Mouse (Mus musculus): ENCODE measurements around the gene Pklr. TPM values are rescaled to one million over a fixed set of nuclear protein-coding genes. Genes with fewer than 3 reads are reported as not detected.

The Pklr gene
- total and polyA plus RNA-seq, 3 experiments, result 22.9 to 80.3 (median 36.9) TPM

DNA sequence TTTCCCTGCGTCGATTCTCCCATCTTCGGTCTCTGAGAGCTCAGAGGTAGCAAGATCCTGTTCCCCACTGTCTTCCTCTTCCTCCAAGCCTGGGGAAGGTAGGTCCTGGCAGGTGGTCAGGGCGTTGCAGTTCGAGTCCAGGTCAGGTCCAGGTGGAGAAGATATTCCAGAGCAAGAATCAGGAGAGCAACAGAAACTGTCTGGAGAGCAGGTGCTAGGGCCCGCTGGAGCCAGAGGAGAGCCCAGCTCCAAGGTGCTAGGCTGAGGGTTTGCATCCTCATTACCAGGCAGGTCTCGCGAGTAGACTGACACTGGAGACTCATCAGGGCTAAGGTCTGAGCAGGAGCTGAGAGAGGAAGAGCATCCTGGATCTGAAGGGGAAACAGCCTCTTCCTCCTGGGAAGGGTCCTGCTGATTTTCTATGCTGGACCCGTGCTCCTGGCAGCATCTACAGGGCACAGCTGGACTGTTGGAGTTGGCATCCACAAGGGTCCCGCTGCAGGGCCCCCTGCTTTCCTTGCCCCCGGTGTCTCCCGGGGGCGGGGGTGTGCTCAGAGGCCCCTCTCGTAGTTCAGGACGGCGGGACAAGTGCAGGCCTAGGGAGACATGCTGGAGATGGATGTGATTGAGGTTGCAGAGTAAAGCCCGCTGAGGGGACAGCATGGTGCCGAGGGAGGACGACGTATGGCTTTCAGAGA lies 44.0 kb upstream of the Pklr start:
- no peak for TF ChIP-seq TAL1 (conservative IDR thresholded peaks at IDR 0.05; ENCODE audit: low read depth, low read length)
- no peak for TF ChIP-seq GATA2 (IDR thresholded peaks at IDR 0.05; ENCODE audit: borderline replicate concordance, low read depth, low read length)
- TF ChIP-seq POLR2AphosphoS5 (IDR thresholded peaks at IDR 0.05; ENCODE audit: insufficient replicate concordance, low read depth, low read length), result no peak
- no peak for DNase-seq (ENCODE audit: low spot score)
- no peak for ATAC-seq (ENCODE audit: extremely low read depth, insufficient number of reproducible peaks, low FRiP score, poor library complexity, severe bottlenecking)
- H3K27me3 ChIP-seq (ENCODE audit: insufficient read depth, low read length), result peaks cover 14% of the 10 kb centered on the region
- no peaks in the 10 kb centered on the region for H3K9me3 ChIP-seq (replicated peaks)
- H3K4me3 ChIP-seq (ENCODE audit: low read depth, low read length), result no peak overlapping the region; the same call in 1 of the 2 replicates
- peaks cover 60% of the 10 kb centered on the region for H3K36me3 ChIP-seq (replicated peaks)
- H3K4me1 ChIP-seq (ENCODE audit: insufficient read depth, low read depth, low read length), result peaks cover 97% of the 10 kb centered on the region

DNA sequence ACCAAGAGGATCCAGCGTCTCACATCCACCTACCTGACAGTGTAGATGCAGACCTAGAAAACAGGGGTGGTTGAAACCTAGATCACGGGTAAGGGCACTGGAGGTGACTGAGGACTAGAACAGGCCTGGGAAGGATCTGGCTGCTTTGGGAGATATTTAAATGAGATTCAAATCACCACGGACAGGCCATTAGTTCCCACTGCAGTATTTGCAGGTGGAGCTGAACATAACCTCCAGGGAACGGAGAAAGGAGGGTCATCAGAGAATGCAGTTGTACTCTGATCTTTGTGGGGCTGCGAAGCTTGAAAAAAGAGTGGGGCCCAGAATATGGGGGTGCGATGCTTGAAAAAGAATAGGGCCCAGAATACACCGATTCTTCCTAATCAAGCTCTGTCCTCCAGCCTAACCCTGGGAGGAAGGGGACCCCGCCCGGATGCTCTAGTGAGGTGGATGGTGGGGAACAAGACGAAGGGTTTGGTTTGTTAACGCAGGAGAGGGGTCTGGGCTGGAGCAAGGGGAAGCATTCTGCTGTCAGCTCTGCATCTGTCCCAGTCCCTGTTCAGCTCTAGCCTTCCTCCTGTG lies 43.3 kb upstream of the Pklr start:
- peaks cover 63% of the 10 kb centered on the region for H3K36me3 ChIP-seq (replicated peaks)
- H3K4me1 ChIP-seq (ENCODE audit: insufficient read depth, low read depth, low read length), result peaks cover 97% of the 10 kb centered on the region
- H3K27me3 ChIP-seq (ENCODE audit: insufficient read depth, low read length), result peaks cover 14% of the 10 kb centered on the region
- ATAC-seq (ENCODE audit: extremely low read depth, insufficient number of reproducible peaks, low FRiP score, poor library complexity, severe bottlenecking) (no peak), DNase-seq (ENCODE audit: low spot score) (no peak)
- no peaks in the 10 kb centered on the region for H3K9me3 ChIP-seq (replicated peaks)
- TF ChIP-seq POLR2AphosphoS5 (IDR thresholded peaks at IDR 0.05; ENCODE audit: insufficient replicate concordance, low read depth, low read length) (no peak; the same call in 1 of the 2 replicates), GATA2 (IDR thresholded peaks at IDR 0.05; ENCODE audit: borderline replicate concordance, low read depth, low read length) (no peak), GATA1 (IDR thresholded peaks at IDR 0.05; ENCODE audit: borderline replicate concordance, low read length) (no peak), CTCF (IDR thresholded peaks at IDR 0.05; ENCODE audit: low read depth, low read length) (no peak), TAL1 (conservative IDR thresholded peaks at IDR 0.05; ENCODE audit: low read depth, low read length) (no peak)
- no peak overlapping the region for H3K4me3 ChIP-seq (ENCODE audit: low read depth, low read length)

DNA sequence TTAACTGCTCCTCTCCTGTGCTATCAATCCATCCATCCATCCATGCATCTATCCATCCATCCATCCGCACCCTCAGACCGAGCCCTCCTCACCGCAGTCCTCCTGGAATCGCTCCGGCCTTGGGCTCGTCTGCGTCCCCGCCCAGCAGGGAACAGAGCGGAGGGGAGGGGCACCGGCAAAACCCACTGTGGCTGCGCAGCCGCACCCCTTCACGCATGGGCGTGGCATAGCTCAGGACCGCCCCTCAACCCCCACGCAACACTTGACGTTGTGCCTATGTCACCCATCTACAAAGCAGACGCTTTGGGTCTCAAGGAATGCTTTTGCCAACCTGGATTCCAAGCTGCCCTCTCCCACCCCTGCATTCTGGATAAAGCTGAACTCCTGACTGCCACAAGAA lies 42.8 kb upstream of the Pklr start, which contains the start of gene Rusc1:
Rusc1 (minus strand) TSS at position 137 of the 400 bp plus-strand sequence.
- peaks cover 14% of the 10 kb centered on the region for H3K27me3 ChIP-seq (ENCODE audit: insufficient read depth, low read length)
- H3K36me3 ChIP-seq (replicated peaks), result peaks cover 63% of the 10 kb centered on the region
- ATAC-seq (ENCODE audit: extremely low read depth, insufficient number of reproducible peaks, low FRiP score, poor library complexity, severe bottlenecking) (no peak), DNase-seq (ENCODE audit: low spot score) (peak; percentile 41)
- H3K4me1 ChIP-seq (ENCODE audit: insufficient read depth, low read depth, low read length), result peaks cover 97% of the 10 kb centered on the region
- TF ChIP-seq POLR2AphosphoS5 (IDR thresholded peaks at IDR 0.05; ENCODE audit: insufficient replicate concordance, low read depth, low read length), result peak; percentile 13; the same call in 1 of the 2 replicates
- no peak for TF ChIP-seq TAL1 (conservative IDR thresholded peaks at IDR 0.05; ENCODE audit: low read depth, low read length)
- H3K9me3 ChIP-seq (replicated peaks), result no peaks in the 10 kb centered on the region
- peak within 1 kb of the TSS; percentile 7; the same call in 1 of the 2 replicates for H3K4me3 ChIP-seq (ENCODE audit: low read depth, low read length)

DNA sequence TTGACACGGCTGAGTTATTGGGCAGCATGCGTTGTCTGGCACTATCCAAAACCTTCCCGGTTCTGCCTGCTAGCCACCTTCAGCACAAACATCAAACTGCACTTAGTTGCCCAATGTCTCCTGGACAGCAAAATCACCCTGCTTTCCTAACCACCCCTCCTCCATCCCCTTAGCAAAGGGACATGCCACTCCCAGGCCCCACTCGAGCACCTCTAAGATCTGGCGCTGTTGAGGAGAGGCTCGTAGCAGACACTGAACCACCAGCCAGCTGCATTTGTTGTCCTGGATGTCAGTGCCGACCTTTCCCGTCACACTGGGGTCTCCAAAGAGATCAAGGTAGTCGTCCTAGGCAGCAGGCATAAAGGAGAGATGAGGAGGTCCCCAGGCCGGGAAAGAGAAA lies 41.9 kb upstream of the Pklr start:
- TF ChIP-seq GATA2 (IDR thresholded peaks at IDR 0.05; ENCODE audit: borderline replicate concordance, low read depth, low read length), result no peak
- TF ChIP-seq TAL1 (conservative IDR thresholded peaks at IDR 0.05; ENCODE audit: low read depth, low read length), result no peak
- TF ChIP-seq POLR2AphosphoS5 (IDR thresholded peaks at IDR 0.05; ENCODE audit: insufficient replicate concordance, low read depth, low read length), result no peak
- TF ChIP-seq GATA1 (IDR thresholded peaks at IDR 0.05; ENCODE audit: borderline replicate concordance, low read length), result no peak
- TF ChIP-seq CTCF (IDR thresholded peaks at IDR 0.05; ENCODE audit: low read depth, low read length), result no peak
- ATAC-seq (ENCODE audit: extremely low read depth, insufficient number of reproducible peaks, low FRiP score, poor library complexity, severe bottlenecking), result no peak
- peaks cover 14% of the 10 kb centered on the region for H3K27me3 ChIP-seq (ENCODE audit: insufficient read depth, low read length)
- DNase-seq (ENCODE audit: low spot score), result no peak
- H3K9me3 ChIP-seq (replicated peaks), result no peaks in the 10 kb centered on the region
- no peak overlapping the region for H3K4me3 ChIP-seq (ENCODE audit: low read depth, low read length)
- peaks cover 63% of the 10 kb centered on the region for H3K36me3 ChIP-seq (replicated peaks)
- peaks cover 96% of the 10 kb centered on the region for H3K4me1 ChIP-seq (ENCODE audit: insufficient read depth, low read depth, low read length)

DNA sequence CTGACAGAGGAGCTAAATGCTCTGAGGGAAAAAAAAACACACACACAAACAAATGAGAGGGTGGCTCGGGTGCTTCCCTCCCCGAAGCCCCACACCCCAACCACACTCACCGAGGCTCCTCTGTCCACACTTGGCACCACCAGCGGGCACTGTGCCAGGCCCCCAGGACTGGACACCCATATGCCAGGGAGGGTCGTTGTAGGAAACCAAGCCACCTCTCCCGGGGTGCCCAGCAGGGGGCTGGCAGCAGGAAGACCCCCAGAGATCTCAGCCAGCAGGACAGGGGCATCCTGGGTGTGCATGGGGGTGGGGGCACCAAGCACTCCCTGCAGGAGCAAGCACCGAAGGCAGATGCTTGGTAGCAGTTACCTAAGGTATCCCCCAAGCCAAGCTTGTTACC lies 35.1 kb upstream of the Pklr start, which contains the start of gene Gm43738:
Gm43738 (minus strand) TSS at position 289 of the 400 bp plus-strand sequence.
- Histone ChIP-seq H3K4me1 (ENCODE audit: insufficient read depth, low read depth, low read length) (peaks cover 68% of the 10 kb centered on the region), H3K36me3 (replicated peaks) (peaks cover 52% of the 10 kb centered on the region), H3K27me3 (ENCODE audit: insufficient read depth, low read length) (no peaks in the 10 kb centered on the region), H3K9me3 (replicated peaks) (no peaks in the 10 kb centered on the region), H3K4me3 (ENCODE audit: low read depth, low read length) (peak within 1 kb of the TSS; percentile 87)
- ATAC-seq (ENCODE audit: extremely low read depth, insufficient number of reproducible peaks, low FRiP score, poor library complexity, severe bottlenecking) (no peak), DNase-seq (ENCODE audit: low spot score) (no peak)
- no peak for TF ChIP-seq POLR2AphosphoS5 (IDR thresholded peaks at IDR 0.05; ENCODE audit: insufficient replicate concordance, low read depth, low read length)

DNA sequence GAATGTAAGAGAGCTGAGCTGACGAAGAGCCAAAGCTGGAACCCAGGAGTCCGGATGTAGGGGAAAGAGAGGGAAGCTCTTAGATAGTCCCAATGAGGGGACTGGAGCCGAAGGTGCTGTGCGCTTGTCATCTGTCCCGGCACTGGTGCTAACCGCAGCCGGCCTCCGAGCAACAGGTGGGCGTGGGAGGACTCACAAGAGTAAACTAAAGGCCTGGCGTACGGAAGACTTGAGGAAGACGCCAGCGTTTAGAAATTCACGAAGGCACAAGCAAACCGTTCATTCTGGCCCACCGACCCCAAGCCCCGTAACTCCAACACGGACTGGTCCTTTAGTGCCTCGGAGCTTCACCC lies 34.5 kb upstream of the Pklr start:
- Histone ChIP-seq H3K4me3 (ENCODE audit: low read depth, low read length) (peak overlapping the region; percentile 87), H3K4me1 (ENCODE audit: insufficient read depth, low read depth, low read length) (peaks cover 64% of the 10 kb centered on the region), H3K9me3 (replicated peaks) (no peaks in the 10 kb centered on the region), H3K36me3 (replicated peaks) (peaks cover 46% of the 10 kb centered on the region), H3K27me3 (ENCODE audit: insufficient read depth, low read length) (no peaks in the 10 kb centered on the region)
- ATAC-seq (ENCODE audit: extremely low read depth, insufficient number of reproducible peaks, low FRiP score, poor library complexity, severe bottlenecking) (no peak), DNase-seq (ENCODE audit: low spot score) (peak; percentile 50)
- TF ChIP-seq GATA1 (IDR thresholded peaks at IDR 0.05; ENCODE audit: borderline replicate concordance, low read length) (no peak), GATA2 (IDR thresholded peaks at IDR 0.05; ENCODE audit: borderline replicate concordance, low read depth, low read length) (no peak), CTCF (IDR thresholded peaks at IDR 0.05; ENCODE audit: low read depth, low read length) (no peak), TAL1 (conservative IDR thresholded peaks at IDR 0.05; ENCODE audit: low read depth, low read length) (no peak), POLR2AphosphoS5 (IDR thresholded peaks at IDR 0.05; ENCODE audit: insufficient replicate concordance, low read depth, low read length) (no peak)
